Mouse (Mus musculus): ENCODE results near the gene Olfr1467.

The Olfr1467 gene

GRCm38 (mm10) chr19:13361936-13362335 lies at the start of gene Olfr1467:
Gene Olfr1467, plus strand, starts transcription at chr19:13362236.
- no peak for DNase-seq

GRCm38 (mm10) chr19:13315441-13315840 lies 46.6 kb upstream of the Olfr1467 start, which contains the start of gene Olfr1465:
Gene Olfr1465, minus strand, starts transcription at chr19:13315541.
- DNase-seq: no peak

GRCm38 (mm10) chr19:13338562-13338961 lies 23.5 kb upstream of the Olfr1467 start, which contains the start of gene Olfr1466:
Gene Olfr1466, plus strand, starts transcription at chr19:13338862.
- no peak for DNase-seq

GRCm38 (mm10) chr19:13407549-13407948 lies 45.5 kb downstream of the Olfr1467 start, which contains the start of gene Olfr1469:
Gene Olfr1469, plus strand, starts transcription at chr19:13407849.
- DNase-seq: no peak
